Mouse (Mus musculus): ENCODE measurements around the gene Maml3. TPM values are rescaled to one million over a fixed set of nuclear protein-coding genes. Genes with fewer than 3 reads are reported as not detected.
A peak's percentile ranks its signal among the peaks of the same experiment; 100 is the strongest.

The Maml3 gene
- polyA plus RNA-seq, 1 experiment from 2014 or later = 0.65 TPM

DNA sequence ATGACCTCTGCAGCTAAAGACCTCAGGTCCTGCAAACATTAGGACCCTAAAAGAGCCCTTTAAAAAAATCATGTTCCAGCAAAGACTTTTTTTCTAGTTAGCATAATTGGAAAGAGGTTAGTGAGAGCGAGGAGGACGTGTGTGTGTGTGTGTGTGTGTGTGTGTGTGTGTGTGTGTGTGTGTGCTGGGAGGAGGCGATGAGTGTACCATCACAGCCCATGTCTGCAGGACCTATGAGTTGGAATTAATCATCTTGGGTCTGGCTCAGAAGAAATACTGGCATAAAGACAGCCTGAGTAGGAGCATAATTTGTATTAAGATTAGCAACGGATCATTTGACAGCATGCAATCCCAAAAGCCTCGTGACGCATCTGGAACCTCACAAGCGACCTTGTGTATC, 251.3 kb downstream of the Maml3 start:
- TF ChIP-seq EP300 (IDR thresholded peaks at IDR 0.05; ENCODE audit: low read depth) (no peak), CTCF (IDR thresholded peaks at IDR 0.05; ENCODE audit: low read depth) (no peak)
- no peaks in the 10 kb centered on the region for H3K27me3 ChIP-seq (ENCODE audit: insufficient read depth, low read length)
- H3K27ac ChIP-seq (ENCODE audit: low read depth) = no peak overlapping the region
- H3K4me3 ChIP-seq (ENCODE audit: low read depth, low read length) = no peak overlapping the region
- no peaks in the 10 kb centered on the region for H3K4me1 ChIP-seq (ENCODE audit: insufficient read depth)
- no peak overlapping the region for H3K9ac ChIP-seq (replicated peaks)
- no peaks in the 10 kb centered on the region for H3K9me3 ChIP-seq (ENCODE audit: low read length)
- DNase-seq = no peak
- ATAC-seq = no peak
- no peak overlapping the region for H3K4me2 ChIP-seq (ENCODE audit: low read depth, low read length)
- 84% methylated on average over 7 of the region's 7 CpGs for WGBS (ENCODE audit: insufficient replicate concordance)
- H3K36me3 ChIP-seq (replicated peaks; ENCODE audit: insufficient read depth, low read length) = peaks cover 5% of the 10 kb centered on the region; the same call in 1 of the 2 replicates

DNA sequence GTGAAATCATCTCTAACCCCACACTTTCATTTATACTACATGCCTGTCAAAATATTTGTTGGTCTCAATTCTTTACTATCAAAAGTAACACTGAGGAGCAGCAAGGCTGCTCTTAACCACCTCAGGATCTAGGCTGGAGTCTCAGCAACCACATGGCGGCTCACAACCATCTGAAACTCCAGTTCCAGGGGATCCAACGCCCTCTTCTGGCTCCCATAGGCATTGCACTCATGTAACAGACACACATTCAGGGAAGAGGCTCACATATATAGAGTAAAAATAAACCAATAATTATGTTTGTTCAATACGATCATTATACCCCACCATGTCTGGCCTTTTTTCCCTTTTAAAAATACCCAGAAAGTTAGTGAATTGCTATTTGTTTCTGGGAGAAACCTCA, 252.2 kb downstream of the Maml3 start:
- Histone ChIP-seq H3K4me3 (ENCODE audit: low read depth, low read length) (no peak overlapping the region), H3K36me3 (replicated peaks; ENCODE audit: insufficient read depth, low read length) (peaks cover 5% of the 10 kb centered on the region; the same call in 1 of the 2 replicates), H3K9me3 (ENCODE audit: low read length) (no peaks in the 10 kb centered on the region), H3K4me2 (ENCODE audit: low read depth, low read length) (no peak overlapping the region), H3K9ac (replicated peaks) (no peak overlapping the region), H3K4me1 (ENCODE audit: insufficient read depth) (no peaks in the 10 kb centered on the region), H3K27ac (ENCODE audit: low read depth) (no peak overlapping the region), H3K27me3 (ENCODE audit: insufficient read depth, low read length) (no peaks in the 10 kb centered on the region)
- 68% methylated on average over 3 of the region's 3 CpGs for WGBS (ENCODE audit: insufficient replicate concordance)
- DNase-seq (no peak), ATAC-seq (no peak)
- TF ChIP-seq EP300 (IDR thresholded peaks at IDR 0.05; ENCODE audit: low read depth) = no peak
- peak; percentile 36 for TF ChIP-seq CTCF (IDR thresholded peaks at IDR 0.05; ENCODE audit: low read depth)

DNA sequence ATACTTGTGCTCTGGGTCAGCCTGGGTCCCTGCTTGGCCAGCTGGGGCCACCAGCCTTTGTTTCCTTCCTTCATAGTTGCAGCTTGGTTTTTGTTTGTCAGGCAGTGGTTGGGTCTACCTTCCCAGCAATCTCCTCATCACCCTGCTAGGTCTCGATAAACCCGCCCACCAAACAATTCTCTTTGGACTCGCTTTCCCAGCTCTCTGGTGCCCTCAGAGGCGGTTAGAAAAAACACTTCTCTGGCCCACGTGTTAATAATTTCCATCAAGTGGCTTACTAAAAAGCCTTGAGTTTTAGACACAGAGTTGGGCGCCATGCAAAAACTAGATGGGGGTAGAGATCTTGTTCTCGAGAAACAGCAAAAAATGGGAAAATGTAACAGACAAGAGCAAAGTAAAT, 253.3 kb downstream of the Maml3 start:
- H3K4me2 ChIP-seq (ENCODE audit: low read depth, low read length) = no peak overlapping the region
- 73% methylated on average over 7 of the region's 7 CpGs for WGBS (ENCODE audit: insufficient replicate concordance)

DNA sequence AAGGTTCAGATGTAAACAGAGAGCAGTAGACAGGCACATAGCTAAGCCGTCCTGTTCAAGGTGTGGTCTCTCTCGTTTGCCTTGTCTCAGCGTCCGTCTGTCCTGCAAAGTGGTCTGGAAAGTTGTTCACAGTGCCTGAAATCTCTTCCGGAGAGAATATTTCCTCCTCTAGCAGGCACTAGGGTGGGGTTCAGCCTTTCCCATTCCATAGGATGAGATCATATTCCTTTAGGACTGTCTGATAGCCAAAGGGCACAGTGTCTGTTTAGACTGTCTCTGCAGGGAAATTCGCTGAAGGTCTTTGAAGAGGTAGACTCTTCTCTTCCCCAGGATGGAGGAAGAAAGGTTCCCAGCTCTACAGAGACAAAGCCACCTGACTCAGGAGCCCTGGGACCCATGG, 255.4 kb downstream of the Maml3 start:
- TF ChIP-seq CTCF (IDR thresholded peaks at IDR 0.05; ENCODE audit: low read depth) = no peak
- no peak for TF ChIP-seq EP300 (IDR thresholded peaks at IDR 0.05; ENCODE audit: low read depth)
- ATAC-seq = no peak
- Histone ChIP-seq H3K36me3 (replicated peaks; ENCODE audit: insufficient read depth, low read length) (no peaks in the 10 kb centered on the region), H3K27me3 (ENCODE audit: insufficient read depth, low read length) (no peaks in the 10 kb centered on the region), H3K9ac (replicated peaks) (no peak overlapping the region), H3K4me2 (ENCODE audit: low read depth, low read length) (no peak overlapping the region), H3K4me3 (ENCODE audit: low read depth, low read length) (no peak overlapping the region), H3K27ac (ENCODE audit: low read depth) (no peak overlapping the region), H3K9me3 (ENCODE audit: low read length) (no peaks in the 10 kb centered on the region), H3K4me1 (ENCODE audit: insufficient read depth) (no peaks in the 10 kb centered on the region)
- DNase-seq = no peak
- WGBS (ENCODE audit: insufficient replicate concordance) = 70% methylated on average over 6 of the region's 6 CpGs

More for the DNA sequence above, 253.3 kb downstream of the Maml3 start:
- no peaks in the 10 kb centered on the region for H3K4me1 ChIP-seq (ENCODE audit: insufficient read depth)
- H3K36me3 ChIP-seq (replicated peaks; ENCODE audit: insufficient read depth, low read length) = peaks cover 5% of the 10 kb centered on the region; the same call in 1 of the 2 replicates
- H3K9me3 ChIP-seq (ENCODE audit: low read length) = no peaks in the 10 kb centered on the region
- no peak overlapping the region for H3K4me3 ChIP-seq (ENCODE audit: low read depth, low read length)
- no peak overlapping the region for H3K27ac ChIP-seq (ENCODE audit: low read depth)
- H3K27me3 ChIP-seq (ENCODE audit: insufficient read depth, low read length) = no peaks in the 10 kb centered on the region
- TF ChIP-seq EP300 (IDR thresholded peaks at IDR 0.05; ENCODE audit: low read depth) = no peak
- TF ChIP-seq CTCF (IDR thresholded peaks at IDR 0.05; ENCODE audit: low read depth) = no peak
- DNase-seq = no peak
- no peak for ATAC-seq
- no peak overlapping the region for H3K9ac ChIP-seq (replicated peaks)

DNA sequence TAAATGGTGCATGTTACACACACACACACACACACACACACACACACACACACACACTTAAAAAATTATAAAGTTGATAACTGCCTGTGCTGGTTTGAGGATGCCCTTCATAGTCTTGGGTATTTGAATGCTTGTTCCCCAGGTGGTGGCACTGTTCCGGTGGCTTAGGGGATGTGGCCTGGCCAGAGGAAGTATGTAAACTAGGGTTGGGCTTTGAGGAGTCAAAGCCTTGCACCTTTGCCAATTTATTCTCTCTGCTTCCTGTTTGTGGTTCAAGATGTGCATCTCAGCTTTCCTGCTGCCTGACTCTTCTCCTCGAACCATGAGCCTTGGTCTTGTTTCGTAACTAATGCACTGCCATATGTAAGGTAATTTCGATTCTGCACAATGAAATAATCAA, 257.6 kb downstream of the Maml3 start:
- TF ChIP-seq CTCF (IDR thresholded peaks at IDR 0.05; ENCODE audit: low read depth) = peak; percentile 21
- no peak for TF ChIP-seq EP300 (IDR thresholded peaks at IDR 0.05; ENCODE audit: low read depth)
- no peaks in the 10 kb centered on the region for H3K9me3 ChIP-seq (ENCODE audit: low read length)
- H3K4me2 ChIP-seq (ENCODE audit: low read depth, low read length) = no peak overlapping the region
- no peak overlapping the region for H3K4me3 ChIP-seq (ENCODE audit: low read depth, low read length)
- no peak overlapping the region for H3K27ac ChIP-seq (ENCODE audit: low read depth)
- DNase-seq (no peak), ATAC-seq (no peak)
- 63% methylated on average over 4 of the region's 4 CpGs for WGBS (ENCODE audit: insufficient replicate concordance)
- H3K27me3 ChIP-seq (ENCODE audit: insufficient read depth, low read length) = no peaks in the 10 kb centered on the region
- no peaks in the 10 kb centered on the region for H3K36me3 ChIP-seq (replicated peaks; ENCODE audit: insufficient read depth, low read length)
- H3K4me1 ChIP-seq (ENCODE audit: insufficient read depth) = no peaks in the 10 kb centered on the region
- H3K9ac ChIP-seq (replicated peaks) = no peak overlapping the region

DNA sequence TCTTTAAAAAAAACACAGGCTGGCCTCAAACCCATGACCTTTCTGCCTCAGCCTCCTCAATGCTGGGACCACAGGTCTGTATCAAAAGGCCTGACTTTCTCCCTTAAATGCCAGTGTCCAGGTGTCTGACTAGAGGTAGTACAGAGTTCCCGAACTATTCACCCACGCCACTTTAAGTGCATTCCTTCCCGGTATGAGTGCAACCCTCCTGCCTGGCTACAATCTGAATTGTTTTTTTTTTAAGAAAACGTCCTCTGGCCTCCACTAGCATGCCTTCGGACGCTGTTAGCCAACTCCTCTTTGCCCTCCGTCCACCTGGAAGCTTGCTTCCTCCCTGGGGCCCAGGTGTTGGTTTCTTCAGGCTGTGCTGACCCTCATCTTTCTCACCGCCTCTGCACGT, 260.6 kb downstream of the Maml3 start:
- Histone ChIP-seq H3K9me3 (ENCODE audit: low read length) (no peaks in the 10 kb centered on the region), H3K9ac (replicated peaks) (no peak overlapping the region), H3K36me3 (replicated peaks; ENCODE audit: insufficient read depth, low read length) (no peaks in the 10 kb centered on the region), H3K27ac (ENCODE audit: low read depth) (no peak overlapping the region), H3K4me3 (ENCODE audit: low read depth, low read length) (no peak overlapping the region), H3K27me3 (ENCODE audit: insufficient read depth, low read length) (no peaks in the 10 kb centered on the region), H3K4me2 (ENCODE audit: low read depth, low read length) (no peak overlapping the region), H3K4me1 (ENCODE audit: insufficient read depth) (no peaks in the 10 kb centered on the region)
- no peak for TF ChIP-seq EP300 (IDR thresholded peaks at IDR 0.05; ENCODE audit: low read depth)
- TF ChIP-seq CTCF (IDR thresholded peaks at IDR 0.05; ENCODE audit: low read depth) = no peak
- 80% methylated on average over 9 of the region's 9 CpGs for WGBS (ENCODE audit: insufficient replicate concordance)
- no peak for DNase-seq
- no peak for ATAC-seq

DNA sequence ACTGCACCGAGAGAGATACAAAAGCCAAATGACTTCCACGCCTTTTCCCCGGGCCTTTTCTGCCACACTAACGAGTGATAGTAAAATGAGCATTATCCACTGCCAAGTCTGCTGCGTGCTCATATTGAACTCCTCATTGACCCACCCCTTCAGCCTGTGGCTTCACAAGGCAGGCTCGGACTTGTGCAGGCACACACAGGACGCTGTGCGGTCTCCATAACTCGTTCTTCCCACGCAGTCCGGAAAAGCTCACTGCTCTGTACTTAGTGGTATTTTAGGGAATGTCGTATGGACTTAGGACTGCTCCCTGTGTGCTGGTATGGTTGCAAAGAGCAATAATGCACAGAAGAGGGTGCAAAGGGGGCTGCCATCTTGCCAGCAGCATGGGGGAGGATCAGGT, 262.7 kb downstream of the Maml3 start:
- Histone ChIP-seq H3K4me3 (ENCODE audit: low read depth, low read length) (no peak overlapping the region), H3K36me3 (replicated peaks; ENCODE audit: insufficient read depth, low read length) (no peaks in the 10 kb centered on the region), H3K27ac (ENCODE audit: low read depth) (no peak overlapping the region), H3K27me3 (ENCODE audit: insufficient read depth, low read length) (no peaks in the 10 kb centered on the region), H3K9ac (replicated peaks) (no peak overlapping the region), H3K9me3 (ENCODE audit: low read length) (no peaks in the 10 kb centered on the region), H3K4me2 (ENCODE audit: low read depth, low read length) (no peak overlapping the region), H3K4me1 (ENCODE audit: insufficient read depth) (no peaks in the 10 kb centered on the region)
- no peak for DNase-seq
- 83% methylated on average over 12 of the region's 12 CpGs for WGBS (ENCODE audit: insufficient replicate concordance)
- no peak for ATAC-seq
- TF ChIP-seq CTCF (IDR thresholded peaks at IDR 0.05; ENCODE audit: low read depth) (no peak), EP300 (IDR thresholded peaks at IDR 0.05; ENCODE audit: low read depth) (no peak)
